In genomic region chr4:141015356-141015755, GRCm38 (mm10) we compare ENCODE assay signal across 19 mouse cellular contexts. TPM values are rescaled to one million over a fixed set of nuclear protein-coding genes. Genes with fewer than 3 reads are reported as not detected.
DNase-seq lines count a peak whose midpoint lies in the region; ATAC-seq and TF ChIP-seq lines count a peak whose summit lies in the region.
"Had no signal": no experiment of that assay in that cellular context is flagged by ENCODE, and none has a peak within 500 bp of the region (broad histone marks: within the 10 kb centered on the region; RNA-seq: fewer than 3 reads in every experiment).

No protein-coding gene starts in this region.

- H3K4me2 ChIP-seq in kidney, embryonic 15.5 days: no peak overlapping the region
- no peak overlapping the region for H3K4me2 ChIP-seq in kidney, embryonic 16.5 days (replicated peaks; ENCODE audit: low read depth, low read length)
- no peak overlapping the region for H3K4me2 ChIP-seq in midbrain, embryonic 12.5 days (replicated peaks)
- no peak overlapping the region for H3K4me2 ChIP-seq in midbrain, embryonic 16.5 days (ENCODE audit: low read length)
- H3K4me2 ChIP-seq: heart, embryonic 15.5 days; hindbrain, embryonic 15.5 days had no signal

- no peaks in the 10 kb centered on the region for H3K27me3 ChIP-seq in kidney, embryonic 15.5 days
- H3K27me3 ChIP-seq in kidney, embryonic 16.5 days (ENCODE audit: insufficient read depth, low read length): no peaks in the 10 kb centered on the region
- no peaks in the 10 kb centered on the region for H3K27me3 ChIP-seq in midbrain, embryonic 12.5 days
- H3K27me3 ChIP-seq in midbrain, embryonic 16.5 days (ENCODE audit: control insufficient read depth, insufficient read depth, low read depth, low read length): no peaks in the 10 kb centered on the region
- H3K27me3 ChIP-seq: heart, embryonic 15.5 days; hindbrain, embryonic 15.5 days; Patski had no signal

- intact Hi-C loops in gastrocnemius, adult 2 months (cut with DNase I): no loop called here

- TF ChIP-seq CTCF in gastrocnemius, adult 2 months (IDR thresholded peaks at IDR 0.05): no peak

- no peaks in the 10 kb centered on the region for H3K9me3 ChIP-seq in kidney, embryonic 15.5 days (replicated peaks)
- no peaks in the 10 kb centered on the region for H3K9me3 ChIP-seq in kidney, embryonic 16.5 days (ENCODE audit: low read length)
- H3K9me3 ChIP-seq in midbrain, embryonic 12.5 days: no peaks in the 10 kb centered on the region
- no peaks in the 10 kb centered on the region for H3K9me3 ChIP-seq in midbrain, embryonic 16.5 days (replicated peaks; ENCODE audit: control insufficient read depth, low read length, poor library complexity, severe bottlenecking)
- H3K9me3 ChIP-seq: heart, embryonic 15.5 days; hindbrain, embryonic 15.5 days had no signal

- no peak overlapping the region for H3K9ac ChIP-seq in kidney, embryonic 15.5 days
- no peak overlapping the region for H3K9ac ChIP-seq in kidney, embryonic 16.5 days (replicated peaks; ENCODE audit: low read length)
- no peak overlapping the region; the same call in 1 of the 2 replicates for H3K9ac ChIP-seq in midbrain, embryonic 12.5 days (replicated peaks)
- no peak overlapping the region for H3K9ac ChIP-seq in midbrain, embryonic 16.5 days (ENCODE audit: low read depth, low read length)
- H3K9ac ChIP-seq: heart, embryonic 15.5 days; hindbrain, embryonic 15.5 days; liver, embryonic 14.5 days had no signal

- H3K27ac ChIP-seq in gastrocnemius, adult 2 months: peak overlapping the region; percentile 78
- 0 out of 2 replicates have a peak overlapping the region, but pooled peaks have one; percentile 6 for H3K27ac ChIP-seq in kidney, embryonic 15.5 days
- no peak overlapping the region for H3K27ac ChIP-seq in kidney, embryonic 16.5 days (ENCODE audit: low read length)
- peak overlapping the region; percentile 10; the same call in 1 of the 2 replicates for H3K27ac ChIP-seq in midbrain, embryonic 12.5 days (replicated peaks)
- no peak overlapping the region for H3K27ac ChIP-seq in midbrain, embryonic 16.5 days (ENCODE audit: low read length)
- H3K27ac ChIP-seq: hindbrain, embryonic 15.5 days; liver, embryonic 14.5 days; stomach, postnatal 0 days had no signal

- no peak overlapping the region for H3K4me3 ChIP-seq in gastrocnemius, adult 2 months
- H3K4me3 ChIP-seq in kidney, embryonic 15.5 days (replicated peaks): no peak overlapping the region
- no peak overlapping the region for H3K4me3 ChIP-seq in kidney, embryonic 16.5 days (ENCODE audit: low read length)
- no peak overlapping the region for H3K4me3 ChIP-seq in midbrain, embryonic 12.5 days
- H3K4me3 ChIP-seq in midbrain, embryonic 16.5 days (ENCODE audit: low read depth, low read length): no peak overlapping the region
- H3K4me3 ChIP-seq: heart, embryonic 15.5 days; hindbrain, embryonic 15.5 days; layer of hippocampus, adult 2 months had no signal

- 68% methylated on average over 7 of the region's 7 CpGs for WGBS in kidney, embryonic 15.5 days
- 60% methylated on average over 7 of the region's 7 CpGs for WGBS in kidney, embryonic 16.5 days
- WGBS in midbrain, embryonic 12.5 days: 86% methylated on average over 7 of the region's 7 CpGs
- WGBS in midbrain, embryonic 16.5 days: 77% methylated on average over 7 of the region's 7 CpGs

- no peak for DNase-seq in gastrocnemius, adult 2 months
- no peak for DNase-seq in gastrocnemius, adult 8-10 months (ENCODE audit: low spot score in 2 of 2)
- DNase-seq: adrenal gland, postnatal 14 days; gastrocnemius, postnatal 25 days; kidney, postnatal 10 days had no signal

- ATAC-seq in kidney, embryonic 15.5 days (replicated peaks; ENCODE audit: low FRiP score): no peak
- ATAC-seq in kidney, embryonic 16.5 days (ENCODE audit: low FRiP score, low TSS enrichment): no peak
- no peak for ATAC-seq in midbrain, embryonic 12.5 days (ENCODE audit: low FRiP score, low read depth)
- no peak for ATAC-seq in midbrain, embryonic 16.5 days
- ATAC-seq in erythroid progenitor cell, adult 5-6 weeks (replicated peaks; ENCODE audit: low FRiP score, poor library complexity, severe bottlenecking): no peak
- ATAC-seq: activated CD4-positive, CD25-positive, alpha-beta regulatory T cell, adult 4 months; intestine, postnatal 0 days; Patski had no signal

- H3K36me3 ChIP-seq in kidney, embryonic 15.5 days: peaks cover 75% of the 10 kb centered on the region
- H3K36me3 ChIP-seq in kidney, embryonic 16.5 days (ENCODE audit: insufficient read depth, low read length): peaks cover 33% of the 10 kb centered on the region
- H3K36me3 ChIP-seq in midbrain, embryonic 12.5 days: peaks cover 64% of the 10 kb centered on the region
- peaks cover 10% of the 10 kb centered on the region for H3K36me3 ChIP-seq in midbrain, embryonic 16.5 days (ENCODE audit: control insufficient read depth, insufficient read depth, low read length)

- peaks cover 51% of the 10 kb centered on the region for H3K4me1 ChIP-seq in kidney, embryonic 15.5 days
- H3K4me1 ChIP-seq in kidney, embryonic 16.5 days (ENCODE audit: insufficient read depth, low read length): peaks cover 27% of the 10 kb centered on the region
- H3K4me1 ChIP-seq in midbrain, embryonic 12.5 days: peaks cover 34% of the 10 kb centered on the region
- H3K4me1 ChIP-seq in midbrain, embryonic 16.5 days (ENCODE audit: control insufficient read depth, insufficient read depth, low read length): peaks cover 24% of the 10 kb centered on the region

RNA-seq across cellular contexts. Expression of gene Mfap2, which starts 5.1 kb away (rescaled TPM):
- total RNA-seq in gastrocnemius, adult 2 months (2021): 1 to 10 TPM; 1.5 to 4.7 TPM
- 1 to 10 TPM in 2 of 4 experiments, under 1 TPM in 2; 0.48 to 2.2 (median 1.3) TPM for total RNA-seq in gastrocnemius, adult 8-10 months (2022)
- polyA plus RNA-seq in kidney, embryonic 15.5 days (2015; fragmentation: Nextera tagmentation; extraction: Ambion mirVana): 340 and 433 TPM in 2 replicates
- 442 and 470 TPM in 2 replicates for polyA plus RNA-seq in kidney, embryonic 16.5 days (2015; fragmentation: Nextera tagmentation; extraction: Ambion mirVana)
- polyA plus RNA-seq in midbrain, embryonic 12.5 days (2016; fragmentation: Nextera tagmentation; extraction: Ambion mirVana): 240 and 287 TPM in 2 replicates
- 121 and 141 TPM in 2 replicates for polyA plus RNA-seq in midbrain, embryonic 16.5 days (2015; fragmentation: Nextera tagmentation; extraction: Ambion mirVana)
- not detected in 2 replicates for total RNA-seq in erythroid progenitor cell, adult 5-6 weeks (2015; ENCODE audit: low replicate concordance)
- not detected in 2 replicates for total RNA-seq in erythroid progenitor cell, adult 5-6 weeks (2017; ENCODE audit: low replicate concordance)
- total RNA-seq: megakaryocyte, adult 5-6 weeks had no signal
- polyA plus RNA-seq: activated CD4-positive, CD25-positive, alpha-beta regulatory T cell, adult 4 months had no signal

RNA-seq across cellular contexts. Expression of gene Atp13a2, which starts 28.7 kb away (rescaled TPM):
- total RNA-seq in gastrocnemius, adult 2 months (2021): 10 to 100 TPM; 20.0 to 23.7 TPM
- total RNA-seq in gastrocnemius, adult 8-10 months (2022): 10 to 100 TPM; 17.2 to 22.5 (median 18.4) TPM
- 40.5 and 45.3 TPM in 2 replicates for polyA plus RNA-seq in kidney, embryonic 15.5 days (2015; fragmentation: Nextera tagmentation; extraction: Ambion mirVana)
- polyA plus RNA-seq in kidney, embryonic 16.5 days (2015; fragmentation: Nextera tagmentation; extraction: Ambion mirVana): 48.9 and 50.7 TPM in 2 replicates
- polyA plus RNA-seq in midbrain, embryonic 12.5 days (2016; fragmentation: Nextera tagmentation; extraction: Ambion mirVana): 93.4 and 97.2 TPM in 2 replicates
- polyA plus RNA-seq in midbrain, embryonic 16.5 days (2015; fragmentation: Nextera tagmentation; extraction: Ambion mirVana): 174 and 190 TPM in 2 replicates
- 4.2 and 10.8 TPM in 2 replicates for total RNA-seq in erythroid progenitor cell, adult 5-6 weeks (2015; ENCODE audit: low replicate concordance)
- total RNA-seq in erythroid progenitor cell, adult 5-6 weeks (2017; ENCODE audit: low replicate concordance): 6.0 and 18.0 TPM in 2 replicates

RNA-seq across cellular contexts. Expression of gene Crocc, which starts 45.0 kb away (rescaled TPM):
- total RNA-seq in gastrocnemius, adult 2 months (2021): 1 to 10 TPM; 1.7 to 2.0 TPM
- total RNA-seq in gastrocnemius, adult 8-10 months (2022): 1 to 10 TPM; 1.2 to 2.2 (median 1.9) TPM
- 8.5 and 9.5 TPM in 2 replicates for polyA plus RNA-seq in kidney, embryonic 15.5 days (2015; fragmentation: Nextera tagmentation; extraction: Ambion mirVana)
- polyA plus RNA-seq in kidney, embryonic 16.5 days (2015; fragmentation: Nextera tagmentation; extraction: Ambion mirVana): 10.1 and 11.3 TPM in 2 replicates
- polyA plus RNA-seq in midbrain, embryonic 12.5 days (2016; fragmentation: Nextera tagmentation; extraction: Ambion mirVana): 14.2 and 15.9 TPM in 2 replicates
- 5.3 and 6.3 TPM in 2 replicates for polyA plus RNA-seq in midbrain, embryonic 16.5 days (2015; fragmentation: Nextera tagmentation; extraction: Ambion mirVana)
- 0.36 TPM in 1 of 2 replicates, not detected in the other for total RNA-seq in erythroid progenitor cell, adult 5-6 weeks (2015; ENCODE audit: low replicate concordance)
- 1.4 TPM in 1 of 2 replicates, not detected in the other for total RNA-seq in erythroid progenitor cell, adult 5-6 weeks (2017; ENCODE audit: low replicate concordance)

RNA-seq across cellular contexts. Expression of gene Sdhb, which starts 54.4 kb away (rescaled TPM):
- 100 to 1,000 TPM; 483 to 898 TPM for total RNA-seq in gastrocnemius, adult 2 months (2021)
- 100 to 1,000 TPM; 520 to 588 (median 538) TPM for total RNA-seq in gastrocnemius, adult 8-10 months (2022)
- 448 and 457 TPM in 2 replicates for polyA plus RNA-seq in kidney, embryonic 15.5 days (2015; fragmentation: Nextera tagmentation; extraction: Ambion mirVana)
- polyA plus RNA-seq in kidney, embryonic 16.5 days (2015; fragmentation: Nextera tagmentation; extraction: Ambion mirVana): 520 and 550 TPM in 2 replicates
- 394 and 399 TPM in 2 replicates for polyA plus RNA-seq in midbrain, embryonic 12.5 days (2016; fragmentation: Nextera tagmentation; extraction: Ambion mirVana)
- polyA plus RNA-seq in midbrain, embryonic 16.5 days (2015; fragmentation: Nextera tagmentation; extraction: Ambion mirVana): 446 and 455 TPM in 2 replicates
- 44.3 and 52.0 TPM in 2 replicates for total RNA-seq in erythroid progenitor cell, adult 5-6 weeks (2015; ENCODE audit: low replicate concordance)
- 21.6 and 53.0 TPM in 2 replicates for total RNA-seq in erythroid progenitor cell, adult 5-6 weeks (2017; ENCODE audit: low replicate concordance)

Comparison
In these comparisons a context has a peak if more than half of its experiments do, and no peak if none do; other contexts are left out.
1. H3K27ac ChIP-seq: peak in gastrocnemius, adult 2 months (single experiment), kidney, embryonic 15.5 days (single experiment) and midbrain, embryonic 12.5 days (single experiment); none in kidney, embryonic 16.5 days (single experiment) and midbrain, embryonic 16.5 days (single experiment).